Mouse (Mus musculus) left cerebral cortex, adult 18-20 months (tissue): ENCODE measurements around the gene Pax3. TPM values are rescaled to one million over a fixed set of nuclear protein-coding genes. Genes with fewer than 3 reads are reported as not detected.

Experiments used
- DNase-seq, 2 experiments: peaks; one replicate each; pipeline ENCODE4 v3.0.0; 2021 to 2022; ENCODE audit warnings: low spot score in 2 of 2, mixed read lengths in 1 of 2
- long read RNA-seq, 2 experiments: library from polyadenylated mRNA; stranded (forward); transcript quantifications; one replicate each; pipeline ENCODE4 v2.0.0; 2021
- total RNA-seq, 2 experiments: library from RNA; stranded (reverse); gene quantifications; 2 replicates each; pipeline ENCODE4 v1.2.3; 2021

Pax3 gene
- not detected for total RNA-seq
- long read RNA-seq, experiment 1 = 0 reads
- long read RNA-seq, experiment 2 = 0 reads

GRCm38 (mm10) chr1:78196751-78197311 is at the start of gene Pax3:
Gene Pax3 (minus strand): TSS chr1:78197134.
- DNase-seq = no peak

DNA sequence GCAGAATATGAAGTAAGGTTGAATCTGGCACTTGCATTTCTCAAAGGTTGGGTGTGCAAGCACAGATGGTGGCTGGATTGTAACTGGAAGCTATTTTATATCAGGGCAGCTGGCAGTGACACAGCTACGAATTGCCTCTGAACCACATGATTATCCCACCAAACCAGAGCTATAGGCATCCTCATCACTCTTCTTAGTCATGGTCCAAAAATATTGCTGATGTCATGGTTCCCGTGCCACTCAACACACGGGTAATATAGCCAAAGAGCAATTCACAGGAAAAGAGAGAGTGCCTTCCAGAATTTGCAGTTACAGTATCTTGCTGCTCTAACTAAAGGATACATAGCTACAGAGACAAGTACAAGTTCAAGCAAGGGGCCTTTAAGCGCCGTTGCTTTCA is 37.4 kb upstream of the Pax3 start:
- no peak for DNase-seq

DNA sequence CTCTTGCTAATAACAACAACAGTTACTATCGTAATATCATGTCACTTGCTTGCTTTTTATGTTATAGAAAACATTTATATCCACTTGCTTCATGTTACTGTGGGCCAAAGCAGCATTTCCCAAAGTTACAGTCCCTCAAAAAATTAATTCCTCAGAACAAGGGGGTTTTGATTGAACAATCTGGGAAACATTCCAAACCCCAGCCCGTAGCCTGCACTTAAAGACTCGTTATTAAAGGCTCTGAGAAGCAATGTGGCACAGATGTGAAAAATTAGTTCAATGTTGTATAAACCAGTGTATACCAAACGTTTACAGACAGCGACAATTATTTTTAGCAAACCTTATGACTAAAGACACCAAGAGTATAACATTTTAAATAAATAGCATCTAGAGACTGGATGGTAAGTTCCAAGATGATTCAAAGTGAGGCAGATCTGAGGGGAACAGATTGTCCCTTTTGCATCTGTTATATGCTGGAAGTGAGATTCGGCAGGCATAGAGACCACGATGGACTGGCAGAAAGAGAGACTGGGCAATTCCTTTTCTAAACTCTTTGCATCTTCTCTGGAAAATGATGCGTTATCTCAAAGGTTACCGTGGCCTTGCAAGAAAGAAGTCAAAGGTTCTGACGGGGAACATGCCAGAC is 35.1 kb upstream of the Pax3 start:
- no peak for DNase-seq

DNA sequence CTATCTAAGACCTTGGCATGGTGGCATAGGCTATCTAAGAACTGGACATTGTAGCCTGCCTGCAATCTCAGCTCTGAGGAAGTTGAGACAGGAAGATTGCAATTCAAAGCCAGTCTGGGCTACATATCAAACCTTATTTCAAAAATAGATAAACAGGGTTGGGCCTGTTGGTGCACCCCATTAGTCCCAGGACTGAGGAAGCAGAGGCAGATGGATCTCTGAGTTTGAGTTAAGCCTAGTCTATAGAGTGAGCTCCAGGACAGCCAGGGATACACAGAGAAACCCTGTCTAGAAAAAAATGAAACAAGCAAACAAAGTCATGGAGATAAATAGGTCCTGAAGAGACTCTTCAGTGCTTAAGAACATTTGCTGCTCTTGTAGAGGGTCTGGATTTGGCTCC is 32.9 kb upstream of the Pax3 start:
- DNase-seq = no peak

GRCm38 (mm10) chr1:78228771-78229170 is 31.8 kb upstream of the Pax3 start:
- peak in 1 of 2 experiments; percentile 21 for DNase-seq

DNA sequence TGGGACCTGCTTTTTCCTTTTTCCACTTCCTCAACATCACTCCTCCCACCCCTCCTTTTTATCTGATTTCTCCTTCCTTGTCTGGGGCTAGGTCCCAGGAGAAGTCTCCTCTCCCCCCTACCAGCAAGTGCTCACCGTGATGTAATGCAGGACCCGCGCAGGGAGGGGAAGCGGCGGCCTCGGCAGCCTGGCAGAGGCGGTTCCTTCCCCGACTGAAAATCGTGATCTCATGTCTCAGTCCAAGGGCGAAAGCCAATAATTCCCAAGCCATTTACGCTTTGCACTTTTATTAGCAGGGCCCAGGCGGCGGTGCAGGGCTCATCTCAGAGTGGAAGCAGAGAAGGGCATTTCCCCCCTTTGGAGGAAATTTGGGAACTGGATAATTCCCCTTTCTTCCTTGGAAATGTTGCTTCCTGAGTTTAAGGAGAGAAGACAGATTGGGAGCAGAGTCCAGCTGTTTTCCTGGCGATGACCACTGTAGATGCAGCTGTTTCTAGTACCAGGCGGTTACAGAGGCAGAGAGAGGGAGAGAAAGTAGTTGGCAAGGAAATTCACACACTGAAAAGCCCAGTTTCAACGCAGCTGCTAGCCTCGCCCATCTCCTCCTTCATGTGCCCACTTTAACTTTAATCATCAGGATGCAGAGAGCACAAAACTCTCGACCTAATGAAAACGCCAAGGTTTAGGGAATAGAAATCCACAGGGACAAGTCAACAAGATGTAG is 21.3 kb upstream of the Pax3 start:
- no peak for DNase-seq

GRCm38 (mm10) chr1:78217151-78218034 is 20.5 kb upstream of the Pax3 start:
- DNase-seq = no peak

GRCm38 (mm10) chr1:78216509-78217141 is 19.7 kb upstream of the Pax3 start:
- no peak for DNase-seq

DNA sequence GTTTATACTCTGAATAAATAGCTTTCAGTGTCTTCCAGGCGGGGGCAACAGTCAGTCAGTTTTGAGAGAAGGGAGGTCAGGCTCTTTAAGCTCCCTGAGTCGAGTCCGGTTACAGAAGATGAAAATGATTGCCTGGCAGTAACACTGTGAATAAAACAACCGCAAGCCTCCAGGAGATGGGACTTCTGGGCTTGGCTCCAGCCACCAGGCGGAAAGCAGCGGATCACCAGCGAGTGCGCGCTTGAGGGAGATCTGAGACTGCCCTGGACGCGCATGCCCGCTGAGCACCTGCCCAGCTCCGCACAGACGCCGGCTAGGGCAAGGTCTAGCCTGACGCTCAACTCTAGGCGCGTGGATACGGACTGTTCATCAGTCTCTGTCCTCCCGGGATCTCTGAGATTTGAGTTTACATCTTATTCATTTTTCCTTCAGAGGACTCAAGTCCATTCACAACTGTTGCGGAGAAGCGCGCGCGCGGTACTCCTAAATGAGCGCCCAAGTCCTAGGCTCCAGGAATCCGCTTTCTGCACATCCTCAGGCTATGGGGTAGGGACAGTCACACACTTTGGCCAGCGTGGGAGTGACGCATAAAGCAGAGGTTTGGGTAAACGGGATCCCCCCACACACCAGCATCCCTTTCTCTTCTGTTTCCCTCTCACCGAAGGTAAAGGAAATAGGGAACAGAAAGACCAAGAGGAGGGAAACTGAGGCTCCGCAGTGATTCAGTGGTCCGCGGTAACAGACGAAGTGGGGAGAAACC is 19.0 kb upstream of the Pax3 start:
- DNase-seq = no peak

DNA sequence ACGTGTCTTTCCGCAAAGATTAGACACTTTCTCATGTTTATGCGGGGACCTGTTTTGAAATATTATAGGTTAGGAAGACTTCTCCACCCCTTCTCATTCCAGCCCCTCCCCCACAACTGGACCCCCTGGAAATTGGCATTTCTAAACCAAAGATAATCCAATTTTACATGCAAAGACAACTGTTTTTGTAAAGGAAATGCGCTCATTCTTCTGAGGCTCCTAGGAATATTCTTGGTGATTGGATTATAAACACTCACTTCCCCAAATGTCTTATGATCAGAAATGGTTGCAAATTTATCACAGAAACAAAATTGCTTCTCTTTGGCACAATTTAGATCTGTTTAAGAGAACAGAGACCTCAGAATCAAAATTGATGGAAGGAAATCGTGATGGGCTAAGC is 14.1 kb upstream of the Pax3 start:
- DNase-seq = no peak

DNA sequence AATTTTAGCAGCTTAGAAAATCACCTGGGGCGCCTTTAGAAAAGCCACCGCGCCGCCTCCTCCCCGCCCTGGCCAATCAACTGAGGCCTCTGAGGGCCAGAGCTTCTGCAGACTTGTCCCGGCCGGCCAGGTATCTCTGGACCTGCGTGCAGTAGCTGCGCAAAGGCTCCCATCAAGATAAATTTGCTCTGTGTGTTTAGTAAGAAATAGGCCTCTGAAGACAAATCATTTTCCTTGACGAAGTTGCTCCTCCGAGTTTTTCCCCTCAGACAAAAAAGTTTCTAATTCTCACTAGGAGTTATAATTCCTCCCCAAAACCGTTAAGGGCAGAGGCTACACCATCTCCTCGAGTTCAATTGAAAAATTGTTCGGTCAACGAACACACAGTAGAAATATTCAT is 13.6 kb upstream of the Pax3 start:
- DNase-seq = no peak

- DNase-seq = no peak
Observed at GRCm38 (mm10) chr1:78208281-78208814, 11.4 kb upstream of the Pax3 start.

DNA sequence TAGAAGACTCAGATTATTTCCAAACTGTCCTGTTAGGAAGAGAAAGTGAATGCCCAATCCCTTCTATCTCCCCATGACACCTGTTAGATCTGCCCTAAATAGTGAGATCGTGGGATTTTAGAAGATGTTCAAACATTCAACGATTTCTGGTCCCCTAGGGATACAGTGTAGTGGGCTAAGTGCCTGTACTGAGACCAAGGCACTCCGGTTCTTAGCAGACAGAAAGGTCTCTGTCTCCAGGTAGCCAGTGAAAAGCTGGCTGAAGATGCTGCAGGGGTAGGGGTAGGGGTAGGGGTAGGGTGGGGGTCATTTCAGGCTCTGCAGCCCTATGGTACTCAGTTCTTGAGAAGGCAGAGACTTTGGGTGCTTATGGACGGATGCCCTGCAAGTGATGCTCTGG is 7.4 kb upstream of the Pax3 start:
- DNase-seq = no peak

GRCm38 (mm10) chr1:78203622-78204211 is 6.8 kb upstream of the Pax3 start:
- DNase-seq = no peak

GRCm38 (mm10) chr1:78203086-78203614 is 6.2 kb upstream of the Pax3 start:
- no peak for DNase-seq

GRCm38 (mm10) chr1:78202466-78203085 is 5.6 kb upstream of the Pax3 start:
- no peak for DNase-seq

DNA sequence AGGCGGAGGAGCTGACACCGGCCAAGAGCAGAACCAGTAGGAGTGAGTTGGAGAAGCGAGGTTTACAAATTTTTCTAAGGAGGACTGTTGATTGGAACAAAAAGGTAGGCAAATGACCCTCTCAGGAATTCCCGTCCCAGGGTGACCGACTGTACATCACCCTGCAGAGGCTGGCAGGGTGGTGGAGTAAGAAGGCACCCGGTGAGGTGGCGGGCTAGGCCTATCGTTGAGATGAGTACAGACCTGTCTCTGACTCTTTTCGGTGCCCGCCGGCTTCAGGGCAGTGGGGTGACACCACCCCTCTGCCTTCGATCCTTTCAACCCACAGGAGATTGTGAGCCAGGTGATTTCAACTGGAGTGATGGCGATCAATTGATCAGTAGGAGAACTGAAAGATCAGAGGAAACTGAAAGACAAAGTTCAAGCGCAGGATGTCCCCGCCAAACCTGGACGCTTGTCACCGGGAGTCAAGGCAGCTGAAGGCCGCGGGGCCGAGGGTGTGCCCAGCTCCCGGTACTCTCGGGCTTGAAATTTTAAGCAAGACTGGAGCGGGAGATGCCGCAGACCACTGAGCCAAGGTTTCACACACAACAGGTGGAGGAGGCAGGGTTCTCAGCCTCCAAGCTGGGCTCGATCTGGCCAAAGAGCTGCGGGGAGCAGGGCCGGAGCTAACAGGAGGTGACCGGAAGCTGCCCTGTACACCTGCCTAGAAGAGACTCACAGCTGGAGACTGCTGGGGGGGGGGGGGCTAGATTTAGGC is 4.5 kb upstream of the Pax3 start:
- no peak for DNase-seq

GRCm38 (mm10) chr1:78200191-78200590 is 3.3 kb upstream of the Pax3 start:
- DNase-seq = no peak
